Mouse (Mus musculus) T-helper 17 cell (primary cell): ENCODE results near the gene Tnip3.

Experiments used
- in situ Hi-C, 2 experiments: fragments of 300-600 bp; cut with MboI, MseI; formaldehyde crosslinking; loops; 1 replicate in 1 of 2; 2 replicates in 1 of 2; pipeline ENCODE4 v1.15.1; 2025; ENCODE audit warnings: high pct_unique_total_duplicates in 2 of 2

Tnip3 gene

DNA sequence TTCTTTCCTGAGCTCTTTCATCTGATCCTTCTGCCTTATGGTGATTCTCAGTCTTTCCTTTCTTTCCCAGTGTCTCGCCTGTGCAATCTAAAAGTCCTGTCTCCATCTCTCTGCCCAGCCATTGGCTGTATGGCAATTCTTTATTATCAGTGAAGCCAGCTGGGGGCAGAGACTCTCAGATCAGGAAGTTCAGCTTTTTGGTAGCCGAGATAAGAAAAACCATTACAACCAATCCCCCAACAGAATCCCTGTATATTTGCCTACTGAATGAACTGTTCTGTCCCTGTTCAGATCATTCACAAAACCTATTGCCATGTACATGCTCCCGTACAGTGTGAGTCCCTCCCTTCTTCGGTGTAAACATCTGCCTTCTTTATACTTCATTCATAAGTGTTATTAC, 57.9 kb downstream of the Tnip3 start:
- in situ Hi-C loops, result loop anchor here in 1 of 2 experiments (25.0 kb wide), 1 partner anchor 446 kb away; the partner anchor contains the start of gene Hpgds

DNA sequence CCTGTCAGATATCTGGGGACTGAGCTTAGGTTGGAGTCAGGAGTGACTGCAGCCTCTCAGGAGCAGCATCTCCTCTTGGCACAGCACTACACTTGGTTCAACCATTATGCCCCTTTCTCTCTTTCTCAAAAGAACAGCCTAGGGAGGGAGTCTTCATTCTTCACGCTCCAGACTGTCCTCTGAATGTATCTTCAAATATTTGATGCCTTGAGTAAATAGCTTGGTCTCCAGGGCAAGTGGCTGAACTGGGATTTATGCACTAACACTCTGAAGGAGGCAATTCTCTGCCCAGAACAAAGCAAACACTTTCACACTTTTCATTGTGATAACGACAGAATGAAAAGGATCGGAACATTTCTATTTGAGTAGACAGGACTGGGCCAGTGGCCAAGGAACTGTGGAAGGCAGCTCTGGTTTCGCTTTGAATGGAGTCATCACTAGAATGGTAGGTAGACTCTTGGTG, 59.8 kb downstream of the Tnip3 start:
- in situ Hi-C loops, result loop anchor here in 1 of 2 experiments (25.0 kb wide), 1 partner anchor 448 kb away; the partner anchor contains the start of gene Hpgds

DNA sequence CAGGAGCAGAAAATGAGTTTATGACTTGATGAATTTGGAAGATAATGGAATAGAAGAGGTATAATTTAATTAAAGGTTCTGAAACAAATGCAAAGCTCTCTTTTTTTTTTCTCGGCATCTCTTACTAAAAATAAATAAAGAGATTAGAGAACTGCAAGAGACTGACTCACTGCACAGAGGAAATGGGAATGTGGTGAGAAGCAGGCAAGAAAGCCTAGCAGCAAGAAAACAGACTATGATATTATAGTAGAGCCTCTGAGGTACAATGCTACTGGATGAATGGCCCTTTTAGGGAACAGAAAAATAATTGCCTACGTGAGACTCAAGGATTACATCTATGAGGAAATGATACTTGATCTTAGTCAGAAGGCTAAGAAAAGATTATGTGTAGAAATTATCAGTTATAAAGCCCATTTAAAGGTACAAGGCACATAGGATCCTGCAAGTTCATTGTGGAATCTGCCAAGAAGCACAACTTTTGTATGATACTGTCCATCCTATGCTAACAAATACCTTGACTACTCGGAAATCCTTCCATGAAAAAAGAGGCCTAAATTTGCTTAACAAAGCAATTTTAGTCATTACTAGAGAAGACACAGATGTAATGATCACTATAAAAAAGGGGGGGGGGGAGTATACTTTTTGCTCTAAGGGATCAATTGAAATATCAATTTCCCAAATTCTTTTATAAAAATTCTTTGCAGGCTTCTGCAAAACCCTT, 60.4 kb downstream of the Tnip3 start:
- in situ Hi-C loops, result loop anchor here in 1 of 2 experiments (25.0 kb wide), 1 partner anchor 448 kb away; the partner anchor contains the start of gene Hpgds

DNA sequence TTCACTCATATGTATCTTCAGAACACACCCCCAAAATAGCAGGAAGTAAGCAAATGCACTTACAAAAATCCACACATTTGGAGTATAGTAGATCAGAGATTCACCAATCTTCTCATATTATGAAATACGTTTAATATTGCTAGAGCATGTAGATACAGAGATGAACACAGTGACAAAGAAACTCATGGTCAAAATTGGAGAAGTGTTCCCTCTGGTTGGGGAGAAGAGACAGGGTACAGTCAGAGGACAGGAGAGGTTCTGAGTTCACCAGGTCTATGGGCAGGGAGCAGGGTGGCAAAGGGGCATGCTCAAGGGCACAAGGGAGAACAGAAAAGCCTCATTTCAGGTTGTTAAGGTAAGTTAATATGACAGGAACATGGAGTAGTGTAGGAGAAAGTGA, 63.7 kb downstream of the Tnip3 start:
- in situ Hi-C loops, result loop anchor here in 1 of 2 experiments (25.0 kb wide), 1 partner anchor 452 kb away; the partner anchor contains the start of gene Hpgds

DNA sequence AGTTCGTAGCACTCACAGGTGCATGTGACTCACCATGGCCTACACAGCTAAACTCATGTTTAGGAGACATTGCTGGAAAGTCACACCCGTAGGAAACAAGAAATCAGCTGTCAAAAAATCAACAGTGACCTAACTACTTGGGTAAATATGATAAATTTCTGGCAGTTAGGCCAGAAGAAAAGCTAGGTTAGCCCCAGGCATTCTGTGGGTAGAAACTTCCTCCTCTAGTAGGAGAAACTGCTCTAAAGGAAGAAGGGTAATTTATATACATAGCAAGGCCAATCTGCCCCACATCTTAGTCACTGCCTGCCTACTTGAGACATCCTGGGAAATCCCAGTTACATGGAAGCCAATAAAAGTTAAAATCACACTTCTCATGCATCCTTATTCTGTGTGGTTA, 64.9 kb downstream of the Tnip3 start:
- in situ Hi-C loops, result loop anchor here in 1 of 2 experiments (25.0 kb wide), 1 partner anchor 453 kb away; the partner anchor contains the start of gene Hpgds

DNA sequence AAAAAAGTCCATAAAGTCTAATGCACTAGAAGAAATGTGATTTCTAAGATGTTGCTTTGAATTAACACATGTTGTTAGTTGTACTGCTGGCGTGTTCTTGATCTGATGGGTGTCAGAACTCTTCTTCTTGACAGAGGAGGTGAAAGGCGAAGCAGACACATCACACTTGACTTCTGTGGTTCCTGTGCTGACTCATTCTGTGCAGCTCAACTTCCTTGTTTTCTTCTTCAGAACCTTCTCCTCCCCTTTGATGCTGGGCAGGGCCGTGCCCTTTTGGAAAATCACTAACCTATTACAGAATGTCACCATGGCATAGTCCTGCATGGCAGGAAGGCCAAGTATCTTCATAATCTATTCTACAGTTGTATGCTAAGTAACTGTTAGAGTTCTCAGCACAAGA, 69.1 kb downstream of the Tnip3 start:
- in situ Hi-C loops, result loop anchor here in 1 of 2 experiments (25.0 kb wide), 1 partner anchor 457 kb away; the partner anchor contains the start of gene Hpgds

DNA sequence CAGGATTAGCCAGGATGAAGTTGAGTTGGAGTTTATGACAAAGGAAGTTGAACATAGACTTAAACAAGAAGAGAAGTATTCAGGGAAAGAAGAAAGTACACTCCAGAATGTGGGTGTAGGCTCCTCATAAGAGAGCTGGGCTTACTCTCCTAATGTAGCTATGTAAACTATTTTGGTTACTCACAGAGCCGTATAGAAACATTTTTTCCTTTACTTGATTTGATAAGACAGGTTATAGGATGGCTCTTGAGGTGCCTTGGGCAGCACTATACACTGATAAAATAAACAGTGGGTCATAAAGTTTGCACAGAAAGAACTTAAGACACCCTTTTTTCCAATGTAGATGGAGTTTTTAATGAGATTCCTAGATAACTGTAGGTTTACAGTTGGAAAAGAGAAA, 70.3 kb downstream of the Tnip3 start:
- in situ Hi-C loops, result loop anchor here in 1 of 2 experiments (25.0 kb wide), 1 partner anchor 458 kb away; the partner anchor contains the start of gene Hpgds

DNA sequence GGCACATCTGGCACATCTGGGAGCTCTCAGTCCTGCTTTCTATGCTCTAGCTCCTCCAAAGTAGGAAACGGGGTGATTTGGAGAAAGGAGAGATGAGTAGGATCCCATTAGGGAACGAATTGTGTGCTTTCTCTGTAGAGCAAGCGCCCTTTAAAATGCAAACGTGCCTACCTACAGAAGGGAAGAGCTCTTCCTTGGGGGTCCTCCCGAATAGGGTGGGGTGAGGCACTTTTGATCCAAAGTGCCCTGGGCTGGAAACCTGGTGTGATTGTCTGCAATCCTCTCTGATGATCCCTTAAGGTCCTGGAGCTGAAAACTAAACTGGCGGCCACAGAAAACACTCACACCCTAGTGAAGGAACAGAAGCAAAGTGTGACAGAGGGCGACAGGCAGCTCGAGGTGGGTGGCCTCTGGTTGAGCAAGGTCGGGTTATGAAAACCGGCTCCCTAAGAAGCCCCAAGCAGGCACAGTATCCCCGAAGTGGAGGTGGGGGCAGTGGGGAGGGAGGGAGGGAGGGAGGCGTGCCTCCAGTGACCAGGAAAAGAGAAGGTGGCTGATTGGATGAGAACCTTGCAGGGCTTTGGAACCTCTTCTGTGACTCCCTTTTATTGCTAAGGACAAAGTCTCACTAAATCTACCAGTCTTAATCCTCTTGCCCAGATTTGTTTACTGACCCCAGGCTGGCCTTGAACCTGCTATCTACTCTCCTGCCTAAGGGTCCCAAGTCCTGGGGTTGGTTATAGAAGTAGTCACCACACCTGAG, 72.1 kb downstream of the Tnip3 start:
- in situ Hi-C loops, result loop anchor here in 1 of 2 experiments (25.0 kb wide), 1 partner anchor 460 kb away; the partner anchor contains the start of gene Hpgds

DNA sequence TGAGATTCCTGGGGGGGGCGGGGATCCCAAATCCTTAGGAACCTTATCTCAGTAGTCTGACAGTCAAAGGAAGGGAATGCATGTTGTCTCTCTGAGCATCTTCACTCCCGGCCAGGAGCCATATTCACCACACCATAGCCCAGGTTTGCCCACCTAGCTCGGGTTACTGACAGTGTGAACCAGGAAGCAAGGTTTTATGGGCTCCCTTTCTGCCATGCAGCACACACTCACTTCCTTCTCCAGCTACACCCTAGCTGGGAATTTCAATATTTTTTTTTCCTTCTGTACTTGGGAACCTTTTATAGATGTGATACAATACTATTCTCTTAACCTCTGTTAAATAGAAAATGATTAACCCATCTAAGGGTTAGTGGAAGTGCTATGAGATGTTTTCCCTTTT, 73.4 kb downstream of the Tnip3 start:
- in situ Hi-C loops, result loop anchor here in 1 of 2 experiments (25.0 kb wide), 1 partner anchor 461 kb away; the partner anchor contains the start of gene Hpgds

DNA sequence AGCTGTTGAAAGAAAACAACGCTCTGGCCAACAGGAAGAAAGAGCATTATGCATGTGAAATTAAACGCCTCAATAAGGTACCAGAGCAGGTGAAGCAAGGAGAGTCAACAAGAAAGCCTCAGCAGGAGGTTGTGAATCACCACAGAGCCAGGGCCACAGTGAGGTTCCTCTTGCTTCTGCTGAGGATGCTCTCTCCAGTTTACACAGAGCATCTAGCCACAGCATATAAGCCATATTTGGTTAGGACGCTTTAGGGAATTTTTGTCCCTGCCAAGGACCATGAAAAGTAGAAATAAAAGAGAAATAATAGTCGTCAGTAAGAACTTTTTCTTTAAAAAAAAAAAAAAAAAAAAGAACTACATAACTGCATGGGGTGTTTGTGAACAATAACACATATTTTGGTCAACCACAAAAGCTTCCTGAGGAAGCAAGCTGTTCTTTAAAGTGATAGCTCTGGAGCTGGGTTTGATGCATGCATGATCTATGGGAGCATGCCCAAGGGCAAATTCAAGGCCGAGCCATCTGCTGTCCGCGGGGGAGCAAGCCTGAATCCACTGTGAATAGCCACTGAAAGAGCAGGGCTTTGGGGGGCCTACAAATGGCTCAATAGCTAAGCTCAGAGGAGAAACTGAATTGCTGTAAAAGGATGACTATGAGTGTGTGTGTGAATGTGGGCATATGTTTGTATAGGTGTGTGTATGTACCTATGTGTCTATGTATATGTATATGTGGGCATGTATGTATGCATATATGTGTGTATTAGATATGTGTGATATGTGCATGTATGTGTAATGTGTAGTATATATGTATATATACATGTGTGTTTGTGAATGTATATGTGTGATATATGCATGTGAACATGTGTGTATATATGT, 75.0 kb downstream of the Tnip3 start:
- in situ Hi-C loops, result loop anchor here in 1 of 2 experiments (5.0 to 25.0 kb wide), 2 partner anchors 88 to 463 kb away; partner anchors contain the start of gene Hpgds

DNA sequence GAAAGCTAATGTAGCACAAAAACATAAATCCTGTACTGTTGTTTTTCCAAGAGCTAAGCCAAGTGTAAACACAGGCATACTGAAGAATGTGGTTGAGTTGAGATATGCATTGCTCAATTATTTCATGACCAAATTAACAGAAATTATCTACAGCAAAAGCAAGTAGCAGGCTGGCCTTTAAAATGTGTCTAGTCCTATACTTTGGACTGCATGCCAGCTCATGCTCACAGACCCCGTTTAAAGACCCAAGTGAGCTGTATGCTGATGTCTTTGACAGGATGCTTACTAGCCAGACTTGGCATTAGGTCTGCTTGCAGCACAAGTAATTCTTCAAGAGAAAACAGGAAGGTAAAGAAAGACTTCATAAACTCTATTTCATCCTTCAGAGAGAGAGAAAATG, 75.8 kb downstream of the Tnip3 start:
- in situ Hi-C loops, result loop anchor here in 1 of 2 experiments (5.0 kb wide), 1 partner anchor 89 kb away; no protein-coding TSS in a partner anchor

DNA sequence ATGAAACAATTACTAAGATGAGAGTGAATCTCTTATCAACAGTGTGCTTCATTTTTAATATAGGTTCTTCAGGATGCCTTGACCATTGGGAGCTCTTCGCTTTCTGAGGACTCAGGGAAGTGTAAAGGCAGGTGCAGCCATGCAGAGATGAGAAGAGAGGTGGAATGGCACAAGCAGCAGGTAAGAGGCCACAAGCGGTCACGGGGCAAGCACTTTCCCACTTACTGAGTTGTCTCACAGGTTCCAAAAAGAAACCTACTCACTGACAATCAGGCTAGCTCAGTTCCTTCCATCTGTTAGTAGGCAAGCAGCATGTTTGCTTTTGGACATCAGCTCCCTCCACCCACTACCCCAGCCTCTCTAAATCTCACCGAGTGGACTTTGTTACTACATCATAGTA, 80.7 kb downstream of the Tnip3 start:
- in situ Hi-C loops, result no loop called here

DNA sequence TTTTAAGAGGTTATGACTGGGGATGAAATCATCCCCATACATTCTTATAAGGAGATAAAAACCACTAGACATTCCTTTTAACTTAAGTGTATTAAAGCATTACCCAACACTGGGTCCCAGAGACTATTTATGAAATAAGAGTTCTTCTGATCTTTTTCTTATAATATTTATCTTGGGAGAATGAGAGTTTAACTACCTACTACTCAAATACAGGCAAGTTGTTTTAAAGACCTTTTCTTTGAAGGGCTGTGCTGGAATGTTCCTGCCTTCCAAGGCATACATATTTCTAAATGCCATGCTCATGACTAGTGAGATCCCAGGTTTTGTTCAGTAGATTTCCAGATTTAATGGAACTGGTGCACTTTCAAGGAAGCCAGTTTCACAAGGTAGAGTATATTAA, 81.8 kb downstream of the Tnip3 start:
- in situ Hi-C loops, result no loop called here

DNA sequence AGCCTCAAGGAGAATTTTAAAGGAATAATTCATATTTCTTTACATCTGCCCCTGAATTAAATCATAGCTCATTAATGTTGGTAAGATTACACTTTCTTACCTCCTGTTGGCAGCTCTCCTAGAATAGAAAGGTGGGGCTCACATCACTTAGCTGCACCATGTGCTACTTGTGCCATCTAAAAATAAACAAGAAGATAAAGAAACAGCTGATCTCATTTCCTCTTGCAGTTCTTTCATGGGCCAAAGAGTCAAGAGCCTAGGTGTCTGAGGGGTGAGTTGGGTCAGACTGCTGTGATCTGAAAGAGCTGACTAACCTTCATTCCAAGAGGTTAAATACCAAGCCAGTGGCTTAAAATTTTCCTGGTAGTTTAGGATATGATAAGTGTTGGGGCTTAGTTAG, 86.7 kb downstream of the Tnip3 start:
- in situ Hi-C loops, result no loop called here

DNA sequence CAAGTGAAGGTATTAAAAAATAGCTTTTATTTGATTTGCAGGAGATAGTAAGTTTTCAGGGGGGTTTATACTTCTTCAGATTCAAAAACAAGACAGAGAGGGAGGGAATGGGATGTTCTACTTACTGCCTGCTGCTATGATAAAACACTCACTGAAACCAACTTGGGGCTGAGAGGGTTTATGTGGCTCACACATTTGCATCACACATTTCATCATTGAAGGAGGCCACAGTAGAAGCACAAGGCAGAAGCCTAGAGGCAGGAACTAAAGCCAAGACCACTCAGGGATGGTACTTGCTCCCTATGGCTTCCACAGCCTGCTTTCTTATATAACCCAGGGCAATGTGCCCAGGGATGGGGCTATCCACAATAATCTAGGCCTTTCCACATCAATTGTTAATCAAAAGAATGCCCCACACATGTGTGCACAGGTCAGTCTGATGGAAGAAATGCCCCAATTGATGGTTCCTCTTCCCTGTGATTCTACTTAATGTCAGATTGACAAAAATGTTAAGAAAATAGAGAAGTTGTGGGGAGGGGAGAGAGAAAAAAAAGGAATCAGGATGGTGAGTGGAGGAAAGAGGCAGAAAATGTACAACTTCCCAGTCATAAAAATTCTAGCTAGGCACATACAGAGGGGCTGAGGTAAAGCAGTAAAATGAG, 88.9 kb downstream of the Tnip3 start:
- in situ Hi-C loops, result no loop called here

DNA sequence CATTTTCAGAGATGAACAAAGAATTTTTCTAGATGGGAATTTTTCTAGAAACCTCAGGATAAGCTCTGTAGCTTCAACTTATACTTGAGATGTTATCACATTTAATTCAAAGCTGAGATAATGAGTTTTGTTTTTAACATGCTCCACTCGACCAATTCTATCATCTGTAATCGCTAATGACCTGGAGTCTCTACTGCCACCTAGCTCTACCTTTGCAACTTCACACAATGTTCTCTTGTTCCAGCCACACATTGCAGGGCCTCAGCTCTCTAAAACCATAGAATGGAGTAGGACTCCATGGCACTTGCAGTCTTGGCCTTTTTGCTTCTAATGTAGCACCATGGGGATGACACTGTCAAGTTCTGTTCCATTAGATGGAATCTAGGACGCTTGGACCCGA, 90.5 kb downstream of the Tnip3 start:
- in situ Hi-C loops, result no loop called here

DNA sequence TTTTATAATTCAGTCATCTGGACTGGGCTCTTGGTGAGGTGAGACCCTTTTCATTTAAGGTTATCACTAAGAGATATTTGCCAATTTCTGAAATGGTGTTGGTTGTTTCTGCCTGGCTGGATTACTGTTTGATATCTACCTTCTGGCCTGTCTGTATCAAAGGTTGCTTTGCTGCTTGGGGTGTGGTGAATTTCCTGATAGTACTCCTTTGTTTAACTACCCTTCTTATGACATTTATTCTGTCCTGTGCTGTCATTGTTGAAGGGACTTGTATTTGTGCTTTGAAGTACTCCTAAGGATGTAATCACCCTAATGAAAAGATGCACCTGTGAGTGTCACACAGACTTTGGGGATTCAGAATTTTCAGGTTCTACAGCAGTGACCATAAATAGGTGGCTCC, 96.1 kb downstream of the Tnip3 start:
- in situ Hi-C loops, result no loop called here

DNA sequence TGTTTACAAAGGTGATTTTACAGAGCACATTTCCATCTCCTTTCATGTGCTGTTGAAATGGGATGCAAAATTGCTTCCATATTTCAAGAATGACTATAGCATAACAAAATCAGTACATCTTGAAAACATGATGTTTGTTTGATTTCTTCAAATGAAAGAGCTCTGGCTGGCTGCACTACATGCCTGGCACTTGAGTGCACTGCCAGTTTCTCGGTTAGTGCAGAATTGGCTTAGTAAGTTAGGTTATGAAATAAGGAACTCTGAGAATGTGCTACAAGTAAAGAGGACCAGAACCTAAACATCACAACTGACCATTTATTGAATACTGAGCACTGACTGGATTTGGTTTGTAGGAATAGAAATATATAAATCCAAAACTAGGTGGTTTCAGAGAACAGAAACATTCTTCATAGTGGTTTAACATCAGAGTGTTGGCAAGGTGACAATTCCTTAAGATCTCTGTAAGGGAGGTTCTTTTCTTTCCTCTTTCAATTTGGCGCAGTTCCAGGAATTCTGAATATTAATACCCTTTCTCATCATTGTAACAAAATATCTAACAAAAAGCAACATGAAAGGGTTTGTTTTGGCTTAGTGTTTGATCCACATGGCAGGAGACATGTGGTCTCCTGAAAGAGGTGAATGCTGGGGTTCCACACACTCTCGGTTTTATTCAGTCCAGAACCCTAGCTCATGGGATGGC, 98.1 kb downstream of the Tnip3 start:
- in situ Hi-C loops, result no loop called here

DNA sequence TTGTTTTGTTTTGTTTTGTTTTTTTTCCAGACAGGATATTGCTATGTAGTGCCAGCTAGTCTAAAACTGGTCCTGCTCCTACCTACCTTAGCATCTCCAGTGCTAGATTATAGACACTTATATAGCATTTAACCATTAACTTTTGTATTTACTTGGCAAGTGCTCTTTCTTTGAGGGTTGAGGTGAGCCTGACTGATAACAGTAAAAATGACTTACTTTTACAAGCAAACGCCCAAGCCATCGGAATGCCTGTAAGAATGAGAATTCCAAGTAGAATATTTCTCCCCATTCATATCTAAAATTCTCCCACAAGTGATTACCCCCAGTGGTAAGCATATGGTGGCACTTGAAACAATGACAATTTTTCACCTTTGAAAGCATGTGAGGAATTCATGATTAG, 105.5 kb downstream of the Tnip3 start:
- in situ Hi-C loops, result no loop called here

DNA sequence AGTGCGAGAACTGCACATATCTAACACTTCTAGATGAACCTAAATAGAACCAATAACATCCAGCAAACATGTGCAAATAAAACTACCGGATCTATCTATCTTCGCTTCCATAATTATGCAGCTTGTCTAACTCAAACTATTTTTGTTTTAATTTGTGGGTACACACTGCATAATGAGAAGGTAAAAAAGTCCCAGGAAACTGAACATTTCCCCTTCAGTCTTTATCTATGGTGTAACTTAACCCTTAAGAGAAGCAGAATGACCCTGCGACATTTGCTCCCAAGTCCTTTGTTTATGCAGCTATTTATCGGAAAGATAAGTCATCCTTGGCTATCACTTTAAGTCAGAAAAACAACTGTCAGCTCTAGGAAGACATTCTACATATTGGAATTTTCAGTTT, 107.1 kb downstream of the Tnip3 start:
- in situ Hi-C loops, result no loop called here
